Mouse (Mus musculus): ENCODE measurements at regions not wholly inside any gene's neighbourhood (a gene's known extent, or its start where the extent isn't known, plus 50 kb on each side); places are given as distances from the start of the nearest gene placed in this dataset.

DNA sequence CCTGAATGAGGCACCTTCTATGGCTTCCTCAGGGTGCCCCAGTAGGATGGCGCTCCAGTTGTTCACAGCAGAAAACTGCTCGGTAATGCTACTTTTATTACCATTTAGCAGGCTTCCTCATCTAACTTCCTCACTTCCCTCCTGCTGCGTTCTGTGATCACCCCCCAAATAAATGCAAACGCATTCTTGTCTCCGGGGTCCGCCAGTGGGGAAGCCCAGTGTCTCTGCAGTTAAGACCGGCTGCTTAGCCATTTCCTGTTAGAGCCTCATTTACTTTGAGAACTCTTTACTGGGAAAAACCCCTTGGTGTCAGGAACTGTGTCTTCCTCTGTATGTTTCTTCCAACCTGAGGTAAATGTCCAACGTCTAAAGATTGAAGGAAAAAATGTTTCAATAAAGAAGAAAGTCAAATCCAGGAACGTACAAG, 50.2 kb upstream of the Bbx start:
- no peak overlapping the region for H3K27ac ChIP-seq (ENCODE audit: low read depth, low read length)
- no peaks in the 10 kb centered on the region for H3K9me3 ChIP-seq (replicated peaks; ENCODE audit: control insufficient read depth, low read length)
- no peaks in the 10 kb centered on the region for H3K36me3 ChIP-seq (ENCODE audit: control insufficient read depth, insufficient read depth, low read length)
- H3K4me3 ChIP-seq (ENCODE audit: low read depth, low read length), result no peak overlapping the region
- H3K27me3 ChIP-seq (ENCODE audit: control insufficient read depth, insufficient read depth, low read length), result no peaks in the 10 kb centered on the region
- H3K9ac ChIP-seq (ENCODE audit: low read depth, low read length), result no peak overlapping the region
- ATAC-seq (replicated peaks; ENCODE audit: insufficient number of reproducible peaks, low FRiP score, low TSS enrichment), result no peak
- H3K4me2 ChIP-seq, result peak overlapping the region; percentile 31
- H3K4me1 ChIP-seq (ENCODE audit: control insufficient read depth, insufficient read depth, low read length), result no peaks in the 10 kb centered on the region
- WGBS (ENCODE audit: insufficient replicate concordance), result 23% methylated on average over 9 of the region's 9 CpGs

All from heart, embryonic 11.5 days (tissue).